Mouse (Mus musculus) heart, embryonic 13.5 days (tissue): ENCODE results near the gene Nek1. TPM values are rescaled to one million over a fixed set of nuclear protein-coding genes. Genes with fewer than 3 reads are reported as not detected.
"Not testable (repeated sequence)": the region's sequence is repeated elsewhere in the genome, so short reads cannot be mapped to it uniquely, and the experiment has no call there.

Experiments
- ATAC-seq: fragments of 200-750 bp; cut with Nextera tagmentation; 2 replicates; pipeline ENCODE4 v1.8.0; 2017; ENCODE audit warnings: moderate TSS enrichment; ENCODE audit not compliant: insufficient number of reproducible peaks, low FRiP score, low TSS enrichment; ENCODE audit errors: extremely low read depth
- H3K27ac ChIP-seq: fragments of 300-500 bp; sonication (generic); replicated peaks from 2 replicates; pipeline ENCODE4 v1.5.1; 2015; ENCODE audit warnings: moderate library complexity, mild to moderate bottlenecking, inconsistent platforms
- H3K27me3 ChIP-seq: fragments of 300-500 bp; sonication (generic); replicated peaks from 2 replicates; pipeline ENCODE4 v1.6.1; 2015; ENCODE audit warnings: mild to moderate bottlenecking, inconsistent platforms
- H3K36me3 ChIP-seq: fragments of 300-500 bp; sonication (generic); 2 replicates; pipeline ENCODE4 v1.6.1; 2015; ENCODE audit warnings: mild to moderate bottlenecking, inconsistent platforms
- H3K4me1 ChIP-seq: fragments of 300-500 bp; sonication (generic); 2 replicates; pipeline ENCODE4 v1.6.1; 2015; ENCODE audit warnings: inconsistent platforms
- H3K4me2 ChIP-seq: fragments of 300-500 bp; sonication (generic); 2 replicates; pipeline ENCODE4 v1.6.1; 2015; ENCODE audit warnings: inconsistent platforms, mild to moderate bottlenecking, moderate library complexity
- H3K4me3 ChIP-seq: fragments of 300-500 bp; sonication (generic); 2 replicates; pipeline ENCODE4 v1.5.1; 2015; ENCODE audit warnings: moderate library complexity, mild to moderate bottlenecking, inconsistent platforms
- H3K9ac ChIP-seq: fragments of 300-500 bp; sonication (generic); 2 replicates; pipeline ENCODE4 v1.6.1; 2015; ENCODE audit warnings: inconsistent platforms, mild to moderate bottlenecking, moderate library complexity
- H3K9me3 ChIP-seq: fragments of 300-500 bp; sonication (generic); 2 replicates; pipeline ENCODE4 v1.6.1; 2016; ENCODE audit warnings: inconsistent platforms
- WGBS: fragments of 180-500 bp; shearing (Covaris S2); methylation state at CpG from one replicate; pipeline ENCODE4 v1.1.7; 2015; ENCODE audit warnings: mixed read lengths; 5-methylcytosine and 5-hydroxymethylcytosine counted together
- polyA plus RNA-seq: library from polyadenylated mRNA; unstranded; fragments of >200 nt; fragmentation: Nextera tagmentation; extraction: Ambion mirVana; gene quantifications from 2 replicates; pipeline ENCODE4 v1.2.1, GENCODE M21; 2015

Nek1 gene
- polyA plus RNA-seq, 1 experiment from 2014 or later = 10.6 TPM

- not testable (repeated sequence) for H3K9me3 ChIP-seq, H3K27ac ChIP-seq, ATAC-seq, H3K27me3 ChIP-seq, H3K36me3 ChIP-seq, H3K9ac ChIP-seq
- Histone ChIP-seq H3K4me2 (peak overlapping the region; percentile 94), H3K4me3 (peak overlapping the region; percentile 76), H3K4me1 (peaks cover 20% of the 10 kb centered on the region)
- 72% methylated on average over 17 of the region's 17 CpGs for WGBS
Measured at GRCm38 (mm10) chr8:60984260-60985010, 8.6 kb upstream of the Nek1 start.

DNA sequence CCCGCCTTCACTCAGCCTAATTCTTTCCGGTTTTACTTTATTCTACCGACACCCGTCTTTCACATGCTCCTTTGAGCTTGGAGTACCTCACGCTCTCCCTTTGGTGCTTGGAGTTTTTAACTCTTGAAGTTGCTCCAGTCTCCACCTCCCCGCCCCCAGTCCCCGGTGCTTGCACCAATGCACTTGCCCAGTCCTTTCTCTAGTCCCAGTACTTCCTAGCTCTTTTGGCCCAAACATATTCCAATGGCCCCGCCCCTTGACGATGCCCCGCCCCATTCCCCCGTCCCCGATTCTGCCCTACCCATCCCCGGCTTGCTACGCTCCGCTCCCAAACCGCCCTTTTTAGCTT is 460 bp upstream of the Nek1 start:
- Histone ChIP-seq H3K36me3 (no peaks in the 10 kb centered on the region), H3K27me3 (no peaks in the 10 kb centered on the region), H3K27ac (peak overlapping the region; percentile 96), H3K4me2 (peak overlapping the region; percentile 72), H3K4me3 (peak overlapping the region; percentile 89), H3K9ac (peak overlapping the region; percentile 88), H3K9me3 (no peaks in the 10 kb centered on the region), H3K4me1 (peaks cover 17% of the 10 kb centered on the region)
- peak; percentile 83 for ATAC-seq
- WGBS = under 1% methylated on average over 16 of the region's 16 CpGs

GRCm38 (mm10) chr8:60993639-60993986 is 618 bp downstream of the Nek1 start:
- Histone ChIP-seq H3K4me3 (peak overlapping the region; percentile 89), H3K9ac (peak overlapping the region; percentile 90), H3K27me3 (no peaks in the 10 kb centered on the region), H3K36me3 (peaks cover 7% of the 10 kb centered on the region), H3K27ac (peak overlapping the region; percentile 96), H3K9me3 (no peaks in the 10 kb centered on the region), H3K4me1 (peaks cover 17% of the 10 kb centered on the region), H3K4me2 (peak overlapping the region; percentile 91)
- 3% methylated on average over 12 of the region's 12 CpGs for WGBS
- no peak for ATAC-seq

DNA sequence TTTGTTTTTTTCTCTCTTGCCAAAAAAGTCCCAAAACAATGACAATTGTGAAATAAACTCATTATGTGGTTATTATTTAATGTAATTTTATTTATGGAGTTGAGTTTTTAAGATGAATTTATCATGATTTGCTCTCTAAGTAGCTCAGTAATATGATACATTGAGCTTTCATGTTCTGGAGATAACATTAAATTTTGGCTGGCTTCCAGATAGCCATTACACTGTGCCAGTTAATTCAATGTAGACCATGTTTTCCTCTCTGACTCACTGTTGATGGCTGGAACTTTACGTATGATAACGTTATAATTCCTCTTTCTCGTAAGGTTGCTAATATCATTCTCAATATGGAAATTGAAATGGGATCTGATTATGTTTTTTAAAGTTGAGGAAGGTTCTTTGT is 3.5 kb downstream of the Nek1 start:
- H3K4me2 ChIP-seq = no peak overlapping the region
- 45% methylated on average over 3 of the region's 3 CpGs for WGBS
- no peaks in the 10 kb centered on the region for H3K27me3 ChIP-seq
- no peak overlapping the region for H3K9ac ChIP-seq
- peaks cover 9% of the 10 kb centered on the region for H3K36me3 ChIP-seq
- no peak for ATAC-seq
- H3K4me3 ChIP-seq = no peak overlapping the region
- H3K9me3 ChIP-seq = no peaks in the 10 kb centered on the region
- H3K27ac ChIP-seq = no peak overlapping the region
- H3K4me1 ChIP-seq = peaks cover 17% of the 10 kb centered on the region

- Histone ChIP-seq H3K4me2 (no peak overlapping the region), H3K27ac (no peak overlapping the region), H3K27me3 (no peaks in the 10 kb centered on the region), H3K4me3 (no peak overlapping the region), H3K9ac (no peak overlapping the region), H3K4me1 (no peaks in the 10 kb centered on the region), H3K9me3 (no peaks in the 10 kb centered on the region), H3K36me3 (peaks cover 15% of the 10 kb centered on the region)
- ATAC-seq = no peak
Measured at GRCm38 (mm10) chr8:61041951-61042350, 49.0 kb downstream of the Nek1 start.

DNA sequence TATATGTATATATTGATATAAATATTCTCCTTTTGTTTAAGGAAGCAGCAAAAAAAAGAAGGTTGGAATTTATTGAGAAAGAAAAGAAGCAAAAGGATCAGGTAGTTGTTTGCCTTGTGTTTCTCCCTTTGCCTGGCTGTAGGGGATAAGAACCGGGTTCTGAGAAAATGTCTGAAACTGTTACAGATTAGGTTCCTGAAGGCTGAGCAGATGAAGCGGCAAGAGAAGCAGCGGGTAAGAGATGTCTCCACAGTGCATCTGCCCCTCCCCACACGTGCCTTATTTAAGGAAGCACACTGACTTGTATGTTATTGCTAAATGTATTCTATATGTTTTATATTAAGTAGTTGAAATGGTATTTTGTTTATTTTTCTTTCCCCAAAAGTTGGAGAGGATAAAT is 50.9 kb downstream of the Nek1 start:
- Histone ChIP-seq H3K27me3 (no peaks in the 10 kb centered on the region), H3K27ac (no peak overlapping the region), H3K36me3 (peaks cover 4% of the 10 kb centered on the region; the same call in 1 of the 2 replicates), H3K9me3 (no peaks in the 10 kb centered on the region), H3K4me2 (no peak overlapping the region), H3K4me3 (no peak overlapping the region), H3K9ac (no peak overlapping the region), H3K4me1 (no peaks in the 10 kb centered on the region)
- WGBS = 74% methylated on average over 4 of the region's 4 CpGs
- ATAC-seq = no peak

DNA sequence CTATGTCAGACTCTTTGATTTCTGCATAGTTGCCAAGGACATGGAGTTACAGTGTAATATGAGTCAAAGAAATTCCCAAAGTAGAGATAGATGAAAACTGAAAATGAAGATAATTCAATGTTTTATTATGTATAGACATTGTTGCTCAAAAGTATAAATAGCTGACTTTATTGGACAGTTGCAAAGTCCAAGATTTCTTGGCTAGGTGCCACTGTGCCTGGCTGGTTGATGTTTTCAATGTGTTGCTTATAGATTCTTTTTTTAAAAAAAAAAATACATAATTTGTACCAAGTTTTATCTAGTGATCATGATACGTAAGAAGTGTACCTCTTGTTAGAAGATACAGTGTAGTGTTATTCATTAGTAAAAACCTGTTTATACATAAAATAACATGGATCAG is 53.8 kb downstream of the Nek1 start:
- Histone ChIP-seq H3K4me1 (no peaks in the 10 kb centered on the region), H3K36me3 (peaks cover 18% of the 10 kb centered on the region), H3K9me3 (no peaks in the 10 kb centered on the region), H3K9ac (no peak overlapping the region), H3K4me3 (no peak overlapping the region), H3K27ac (no peak overlapping the region), H3K4me2 (no peak overlapping the region), H3K27me3 (no peaks in the 10 kb centered on the region)
- WGBS = 98% methylated on average over 1 of the region's 1 CpGs
- no peak for ATAC-seq

GRCm38 (mm10) chr8:61053017-61053416 is 60.0 kb downstream of the Nek1 start:
- no peaks in the 10 kb centered on the region for H3K4me1 ChIP-seq
- H3K4me2 ChIP-seq = no peak overlapping the region
- no peak overlapping the region for H3K27ac ChIP-seq
- ATAC-seq = no peak
- no peaks in the 10 kb centered on the region for H3K27me3 ChIP-seq
- 90% methylated on average over 1 of the region's 1 CpGs for WGBS
- peaks cover 20% of the 10 kb centered on the region for H3K36me3 ChIP-seq
- H3K9me3 ChIP-seq = no peaks in the 10 kb centered on the region
- no peak overlapping the region for H3K4me3 ChIP-seq
- no peak overlapping the region for H3K9ac ChIP-seq

GRCm38 (mm10) chr8:61054313-61054712 is 61.3 kb downstream of the Nek1 start:
- Histone ChIP-seq H3K36me3 (peaks cover 20% of the 10 kb centered on the region), H3K9me3 (no peaks in the 10 kb centered on the region), H3K9ac (no peak overlapping the region), H3K4me3 (no peak overlapping the region), H3K4me1 (no peaks in the 10 kb centered on the region), H3K4me2 (no peak overlapping the region), H3K27ac (no peak overlapping the region), H3K27me3 (no peaks in the 10 kb centered on the region)
- ATAC-seq = no peak
- WGBS = 86% methylated on average over 5 of the region's 5 CpGs

GRCm38 (mm10) chr8:61056997-61057396 is 64.0 kb downstream of the Nek1 start:
- no peak for ATAC-seq

DNA sequence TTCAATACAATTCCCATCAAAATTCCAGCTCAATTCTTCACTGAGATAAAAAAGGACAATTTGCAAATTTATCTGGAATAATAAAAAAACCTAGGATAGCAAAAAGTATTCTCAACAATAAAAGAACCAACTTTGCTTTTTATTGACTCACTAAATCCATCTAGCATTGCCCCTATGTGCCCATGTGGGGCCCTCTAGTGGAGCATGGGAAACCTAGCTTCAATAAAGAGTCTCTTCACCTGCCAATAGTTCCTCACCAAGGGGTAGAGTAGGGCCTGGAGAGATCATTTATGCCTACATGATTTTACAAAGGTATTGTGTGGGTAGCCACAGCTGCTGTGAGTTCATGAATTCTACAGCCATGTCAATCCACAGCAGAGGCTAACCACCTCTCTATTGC is 66.1 kb downstream of the Nek1 start:
- H3K4me1 ChIP-seq = peaks cover 11% of the 10 kb centered on the region
- no peak overlapping the region for H3K4me3 ChIP-seq
- H3K4me2 ChIP-seq = no peak overlapping the region
- peaks cover 11% of the 10 kb centered on the region; the same call in 1 of the 2 replicates for H3K36me3 ChIP-seq
- H3K27me3 ChIP-seq = no peaks in the 10 kb centered on the region
- no peak for ATAC-seq
- H3K9ac ChIP-seq = no peak overlapping the region
- H3K27ac ChIP-seq = no peak overlapping the region
- no peaks in the 10 kb centered on the region for H3K9me3 ChIP-seq

More at GRCm38 (mm10) chr8:61056997-61057396, 64.0 kb downstream of the Nek1 start:
- WGBS = 75% methylated on average over 3 of the region's 3 CpGs
- Histone ChIP-seq H3K27ac (no peak overlapping the region), H3K4me3 (no peak overlapping the region), H3K9me3 (no peaks in the 10 kb centered on the region), H3K4me2 (no peak overlapping the region), H3K27me3 (no peaks in the 10 kb centered on the region), H3K9ac (no peak overlapping the region), H3K36me3 (0 out of 2 replicates have a peak, but pooled peaks cover 7% of the 10 kb centered on the region), H3K4me1 (peaks cover 11% of the 10 kb centered on the region)

DNA sequence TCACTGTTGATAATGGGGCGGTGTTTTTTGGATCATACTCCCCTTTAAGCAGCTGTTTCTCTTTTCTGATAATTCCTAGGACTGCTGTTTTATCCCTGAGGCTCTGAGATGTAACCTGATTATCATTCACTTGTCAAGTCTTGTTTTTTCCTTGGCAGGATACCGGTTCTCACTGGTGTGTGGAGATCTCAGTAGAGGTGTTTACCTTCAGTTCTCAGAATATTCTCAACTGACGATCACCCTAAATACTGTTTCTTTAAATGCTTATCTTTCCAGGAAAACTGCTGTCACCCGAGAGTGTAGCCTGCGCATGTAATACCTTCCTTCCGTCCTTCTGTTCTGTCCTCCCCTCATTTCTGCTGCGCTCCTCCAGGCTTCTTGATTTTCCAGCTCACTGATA is 67.4 kb downstream of the Nek1 start:
- no peak overlapping the region for H3K27ac ChIP-seq
- 43% methylated on average over 7 of the region's 7 CpGs for WGBS
- peaks cover 14% of the 10 kb centered on the region; the same call in 1 of the 2 replicates for H3K36me3 ChIP-seq
- ATAC-seq = no peak
- H3K4me3 ChIP-seq = no peak overlapping the region
- H3K9me3 ChIP-seq = no peaks in the 10 kb centered on the region
- H3K9ac ChIP-seq = no peak overlapping the region
- H3K4me1 ChIP-seq = peaks cover 11% of the 10 kb centered on the region
- no peaks in the 10 kb centered on the region for H3K27me3 ChIP-seq
- H3K4me2 ChIP-seq = peak overlapping the region; percentile 8; the same call in 1 of the 2 replicates
